Mouse (Mus musculus): ENCODE results near the gene Il1r2. TPM values are rescaled to one million over a fixed set of nuclear protein-coding genes. Genes with fewer than 3 reads are reported as not detected.

Gene Il1r2
- polyA plus RNA-seq, 1 experiment, result not detected

- TF ChIP-seq GATA1 (IDR thresholded peaks at IDR 0.05; ENCODE audit: low read length), result no peak
Measured at GRCm38 (mm10) chr1:40094601-40095304, 20.9 kb downstream of the Il1r2 start.

DNA sequence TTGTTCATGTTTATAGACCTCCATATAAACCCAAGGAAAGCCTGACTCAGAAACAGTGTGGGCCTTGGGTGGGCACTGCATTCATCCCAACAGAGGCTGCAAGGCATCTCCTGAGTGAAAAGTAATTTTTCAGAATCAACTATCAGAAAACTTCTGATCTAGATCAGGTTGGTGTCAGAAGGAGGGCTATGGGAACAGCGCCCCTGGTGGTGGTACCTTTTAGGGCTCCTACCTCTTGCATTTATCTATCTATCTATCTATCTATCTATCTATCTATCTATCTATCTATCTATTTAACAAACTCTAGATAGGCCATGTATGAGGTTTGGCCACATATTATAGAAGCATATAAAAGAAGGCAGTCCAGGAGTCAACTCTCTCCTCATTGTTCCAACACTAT, 21.7 kb downstream of the Il1r2 start:
- TF ChIP-seq GATA1 (IDR thresholded peaks at IDR 0.05; ENCODE audit: low read length), result no peak

GRCm38 (mm10) chr1:40106306-40106705, 32.4 kb downstream of the Il1r2 start:
- TF ChIP-seq GATA1 (IDR thresholded peaks at IDR 0.05; ENCODE audit: low read length), result no peak

DNA sequence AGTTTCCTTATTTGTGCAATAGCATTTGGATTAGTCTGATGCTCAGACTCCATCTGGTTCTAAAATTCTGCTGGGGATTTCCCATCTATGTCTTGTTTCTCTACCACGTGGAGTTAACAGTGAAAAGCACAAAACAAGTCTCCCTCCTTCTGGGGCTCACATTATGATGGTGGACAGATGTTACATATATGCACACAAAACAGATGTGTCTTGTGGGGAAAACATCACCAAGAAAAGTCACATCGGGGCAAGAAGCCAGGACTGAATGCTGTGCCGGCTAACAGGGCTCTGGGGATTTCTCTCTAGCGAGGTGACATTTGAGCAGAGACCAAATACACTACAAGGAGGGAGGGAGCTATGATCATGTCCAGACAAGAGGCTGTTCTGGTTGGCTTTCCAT, 32.8 kb downstream of the Il1r2 start:
- TF ChIP-seq GATA1 (IDR thresholded peaks at IDR 0.05; ENCODE audit: low read length), result no peak

DNA sequence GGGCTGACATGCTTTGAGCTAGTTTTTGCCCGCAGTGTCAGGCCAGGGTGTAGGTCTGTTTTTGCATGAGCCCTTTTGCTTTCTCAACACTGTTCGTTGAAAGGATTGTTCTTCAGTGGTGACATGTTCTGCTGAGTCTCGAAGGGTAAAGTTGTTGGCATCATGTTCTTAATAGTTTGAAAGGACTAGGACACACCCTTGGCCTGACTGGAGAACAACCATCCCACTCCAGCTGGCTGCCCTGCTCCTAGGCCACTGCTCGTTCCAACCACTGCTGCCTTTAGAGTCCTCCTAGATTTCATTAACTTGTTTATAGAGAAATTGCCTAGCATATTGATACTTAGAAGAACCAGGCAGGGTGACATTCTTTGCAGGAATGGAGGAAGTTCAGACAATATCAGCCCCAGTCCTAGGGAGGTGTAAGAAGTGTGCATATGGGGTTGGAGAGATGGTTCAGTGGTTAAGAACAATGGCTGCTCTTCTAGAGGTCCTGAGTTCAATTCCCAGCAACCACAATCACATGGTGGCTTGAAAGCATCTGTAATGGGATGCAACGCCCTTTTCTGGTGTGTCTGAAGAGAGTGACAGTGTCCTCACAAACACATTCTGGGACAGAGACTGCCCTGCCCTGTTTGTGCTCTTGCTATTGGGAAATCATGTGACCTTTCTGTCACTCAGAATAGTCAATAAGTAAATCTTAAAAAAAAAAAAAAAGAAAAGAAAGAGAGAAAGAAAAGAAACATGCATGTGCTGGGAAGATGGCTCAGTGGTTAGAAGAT, 34.3 kb downstream of the Il1r2 start:
- no peak for TF ChIP-seq GATA1 (IDR thresholded peaks at IDR 0.05; ENCODE audit: low read length)

GRCm38 (mm10) chr1:40109736-40110135, 35.9 kb downstream of the Il1r2 start:
- no peak for TF ChIP-seq GATA1 (IDR thresholded peaks at IDR 0.05; ENCODE audit: low read length)

DNA sequence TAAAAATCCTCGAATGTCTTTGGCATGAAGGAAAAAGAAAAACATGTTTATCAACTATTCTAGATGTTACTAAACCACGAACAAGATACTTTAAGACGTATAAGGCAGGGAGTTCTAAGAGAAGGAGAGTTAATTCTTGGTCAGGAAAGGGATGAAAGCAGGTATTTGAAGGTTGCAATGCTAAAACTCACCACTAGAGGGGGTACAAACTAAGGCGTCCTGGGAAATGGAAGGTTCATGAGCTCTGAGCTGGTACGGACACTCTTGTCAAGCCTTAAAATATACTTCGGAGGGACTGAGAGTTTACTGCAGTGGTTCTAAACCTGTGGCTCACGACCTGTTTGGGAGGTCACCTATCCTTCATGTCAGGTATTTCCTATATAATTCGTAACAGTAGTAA, 41.4 kb downstream of the Il1r2 start:
- TF ChIP-seq GATA1 (IDR thresholded peaks at IDR 0.05; ENCODE audit: low read length), result no peak

DNA sequence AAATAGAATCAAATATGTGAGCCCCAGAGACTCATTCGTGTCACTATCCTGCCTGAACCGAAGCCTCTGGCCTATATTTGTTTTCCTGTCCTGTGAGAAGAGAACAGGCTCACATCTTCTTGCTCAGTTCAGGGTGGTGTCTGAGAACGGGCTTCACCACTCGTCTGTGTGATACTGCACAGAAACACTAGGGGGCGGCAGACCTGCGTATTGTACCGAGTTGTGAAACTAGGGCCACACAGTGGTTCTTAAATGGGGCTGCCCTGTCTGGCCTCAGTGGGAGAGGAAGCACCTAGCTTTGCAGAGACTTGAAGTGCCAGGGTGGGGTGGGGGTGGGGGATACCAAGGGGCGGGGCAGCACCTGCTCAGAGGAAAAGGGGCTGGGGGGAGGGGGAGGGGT, 42.5 kb downstream of the Il1r2 start:
- no peak for TF ChIP-seq GATA1 (IDR thresholded peaks at IDR 0.05; ENCODE audit: low read length)

- no peak for TF ChIP-seq GATA1 (IDR thresholded peaks at IDR 0.05; ENCODE audit: low read length)
Measured at GRCm38 (mm10) chr1:40117565-40117964, 43.7 kb downstream of the Il1r2 start.

DNA sequence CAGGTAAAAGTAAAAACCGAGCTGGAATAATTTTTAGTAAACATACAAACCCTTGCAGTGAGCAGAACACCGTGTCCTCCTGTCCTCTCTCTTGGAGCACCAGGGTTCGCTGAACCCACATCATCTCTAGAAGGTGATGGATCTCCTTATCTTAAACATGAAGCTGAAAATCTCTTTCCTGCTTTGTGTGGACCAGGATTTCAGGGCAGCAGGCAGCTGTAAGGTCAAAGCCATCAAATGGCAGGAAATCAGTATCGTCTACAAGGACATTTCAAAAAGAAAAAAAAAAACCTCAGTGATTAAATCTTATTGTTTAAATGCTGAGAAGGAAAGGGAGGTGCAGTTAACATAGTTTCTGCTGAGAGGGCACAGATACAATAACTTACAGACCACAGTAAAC, 50.4 kb downstream of the Il1r2 start:
- no peak for TF ChIP-seq GATA1 (IDR thresholded peaks at IDR 0.05; ENCODE audit: low read length)

GRCm38 (mm10) chr1:40128481-40128880, 54.6 kb downstream of the Il1r2 start:
- TF ChIP-seq GATA1 (IDR thresholded peaks at IDR 0.05; ENCODE audit: low read length), result no peak

GRCm38 (mm10) chr1:40129321-40129720, 55.4 kb downstream of the Il1r2 start:
- TF ChIP-seq GATA1 (IDR thresholded peaks at IDR 0.05; ENCODE audit: low read length), result no peak

- no peak for TF ChIP-seq GATA1 (IDR thresholded peaks at IDR 0.05; ENCODE audit: low read length)
Measured at GRCm38 (mm10) chr1:40131631-40132030, 57.8 kb downstream of the Il1r2 start.

GRCm38 (mm10) chr1:40132721-40133120, 58.8 kb downstream of the Il1r2 start:
- TF ChIP-seq GATA1 (IDR thresholded peaks at IDR 0.05; ENCODE audit: low read length), result no peak

- no peak for TF ChIP-seq GATA1 (IDR thresholded peaks at IDR 0.05; ENCODE audit: low read length)
Measured at GRCm38 (mm10) chr1:40133567-40133966, 59.7 kb downstream of the Il1r2 start.

DNA sequence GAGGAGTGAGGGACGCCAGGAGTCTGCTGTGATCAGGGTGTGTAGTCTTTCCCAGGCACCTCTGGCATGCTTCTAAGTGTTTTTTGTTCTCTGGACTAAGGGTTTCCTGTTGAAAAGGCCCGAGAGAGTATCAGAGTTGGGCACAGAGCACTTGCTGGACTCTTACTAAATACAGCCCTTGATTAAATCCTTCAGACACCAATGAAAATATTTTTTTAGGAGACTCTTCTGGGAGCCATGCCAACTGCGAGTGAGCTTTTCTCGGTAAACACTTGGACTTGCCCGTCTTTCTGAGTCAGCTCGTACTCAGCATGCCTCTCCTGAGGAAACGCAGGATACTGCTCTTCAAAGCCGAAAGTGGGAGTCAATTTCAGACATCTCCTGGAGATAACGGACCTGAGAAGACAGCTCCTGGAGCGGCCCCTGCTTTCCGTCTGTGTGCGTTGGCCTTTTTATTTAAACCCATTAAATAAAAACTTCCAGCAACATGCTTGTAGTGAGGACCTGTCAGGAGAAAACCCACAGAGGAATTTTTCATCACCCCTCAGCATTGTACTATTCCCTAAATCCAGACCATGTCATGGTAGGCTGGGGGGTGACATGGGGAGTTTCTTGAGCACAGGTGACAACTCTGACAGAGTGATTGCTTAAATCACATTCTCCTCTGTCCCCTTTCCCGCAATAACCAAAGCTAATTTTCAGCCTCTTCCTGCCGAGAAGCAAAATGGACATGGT, 66.1 kb downstream of the Il1r2 start:
- no peak for TF ChIP-seq GATA1 (IDR thresholded peaks at IDR 0.05; ENCODE audit: low read length)

All from G1E-ER4 (cell line).